Comparison of ENCODE assay signal across 8 mouse cellular contexts in the genomic region with DNA sequence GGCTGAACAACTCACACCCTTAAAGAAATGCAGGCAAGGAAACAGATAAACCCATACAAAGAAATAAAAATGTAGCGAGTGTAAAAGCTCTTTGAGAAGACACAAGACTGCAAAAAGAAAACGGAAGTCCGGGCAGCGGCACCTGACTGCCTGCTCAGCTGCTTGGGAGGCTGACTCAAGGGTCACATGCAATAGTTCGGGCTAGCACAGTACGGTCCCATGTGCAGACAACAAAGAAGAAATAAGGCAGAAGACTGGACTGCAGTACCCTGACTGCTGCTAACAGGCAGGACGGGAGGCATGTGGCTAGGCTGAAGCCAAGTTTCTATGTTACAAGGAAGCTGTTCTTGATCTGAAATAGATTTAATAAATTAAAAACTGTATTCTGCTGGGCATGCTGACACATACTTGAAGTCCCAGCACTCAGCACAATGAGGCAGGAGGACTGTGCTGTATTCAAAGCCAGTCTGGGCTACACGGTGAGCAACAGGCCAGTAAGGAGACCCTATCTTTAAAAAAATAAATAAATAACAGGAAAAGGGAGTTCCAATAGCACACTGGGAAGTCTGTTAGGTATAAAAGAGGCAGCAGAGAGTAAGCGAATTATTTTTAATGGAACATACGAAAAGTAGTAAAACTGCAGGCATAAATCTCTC. TPM values are rescaled to one million over a fixed set of nuclear protein-coding genes. Genes with fewer than 3 reads are reported as not detected.
DNase-seq lines count a peak whose midpoint lies in the region; ATAC-seq and TF ChIP-seq lines count a peak whose summit lies in the region.

No protein-coding gene starts in this region.

- peak overlapping the region; percentile 47 for H3K4me2 ChIP-seq in lung, embryonic 14.5 days

- H3K27ac ChIP-seq in gastrocnemius, adult 2 months, result peak overlapping the region; percentile 82
- peak overlapping the region; percentile 1; the same call in 1 of the 2 replicates for H3K27ac ChIP-seq in lung, embryonic 14.5 days (ENCODE audit: low read depth)

- no peak for TF ChIP-seq CTCF in gastrocnemius, adult 2 months (IDR thresholded peaks at IDR 0.05)
- TF ChIP-seq CTCF in lung, embryonic 14.5 days (IDR thresholded peaks at IDR 0.05; ENCODE audit: low read depth), result no peak

- peak; percentile 76 for ATAC-seq in lung, embryonic 14.5 days (ENCODE audit: insufficient read depth)

- H3K4me3 ChIP-seq in gastrocnemius, adult 2 months, result peak overlapping the region; percentile 60
- H3K4me3 ChIP-seq in lung, embryonic 14.5 days (ENCODE audit: low read depth, low read length), result no peak overlapping the region

- no peaks in the 10 kb centered on the region for H3K9me3 ChIP-seq in lung, embryonic 14.5 days (ENCODE audit: low read depth, low read length)

- H3K36me3 ChIP-seq in lung, embryonic 14.5 days (ENCODE audit: insufficient read depth), result no peaks in the 10 kb centered on the region
- H3K36me3 ChIP-seq in splenic B cell, adult 2 months (ENCODE audit: control insufficient read depth, insufficient read depth, low read length, poor library complexity, severe bottlenecking), result no peaks in the 10 kb centered on the region

- 0 out of 2 replicates have a peak overlapping the region, but pooled peaks have one; percentile 2 for H3K9ac ChIP-seq in lung, embryonic 14.5 days

- no peaks in the 10 kb centered on the region for H3K27me3 ChIP-seq in lung, embryonic 14.5 days (ENCODE audit: insufficient read depth, low read length)
- H3K27me3 ChIP-seq in splenic B cell, adult 2 months (ENCODE audit: control insufficient read depth, insufficient read depth, low read length, poor library complexity, severe bottlenecking), result no peaks in the 10 kb centered on the region

- WGBS in lung, embryonic 14.5 days, result 32% methylated on average over 10 of the region's 10 CpGs

- intact Hi-C loops in gastrocnemius, adult 2 months (cut with DNase I), result no loop called here

- DNase-seq in gastrocnemius, adult 2 months, result peak; percentile 70
- no peak for DNase-seq in gastrocnemius, postnatal 4 days (ENCODE audit: low spot score in 2 of 2)
- DNase-seq in T-cell, adult 2 months (ENCODE audit: low spot score), result peak; percentile 53
- DNase-seq in gastrocnemius, postnatal 25 days, result peak; percentile 33
- DNase-seq in kidney, adult 18-20 months, result peak; percentile 55
- peak; percentile 42 for DNase-seq in lung, embryonic 14.5 days
- peak; percentile 88 for DNase-seq in splenic B cell, adult 2 months (ENCODE audit: low read depth, low spot score)
- no peak for DNase-seq in right cerebral cortex, adult 2 months (ENCODE audit: low spot score in 2 of 2)

- H3K4me1 ChIP-seq in lung, embryonic 14.5 days (ENCODE audit: insufficient read depth), result no peaks in the 10 kb centered on the region

RNA-seq across cellular contexts. Expression of a gene that starts 7.1 kb away (rescaled TPM):
- 10 to 100 TPM; 50.7 to 53.2 TPM for total RNA-seq in gastrocnemius, adult 2 months (2021)
- 10 to 100 TPM; 63.4 to 77.1 TPM for total RNA-seq in gastrocnemius, postnatal 4 days (2021)
- total RNA-seq in gastrocnemius, postnatal 25 days (2021), result 10 to 100 TPM; 44.3 to 46.1 TPM
- 59.4 and 60.8 TPM in 2 replicates for polyA plus RNA-seq in lung, embryonic 14.5 days (2014; fragmentation: Nextera tagmentation; extraction: Ambion mirVana)

Comparison
In these comparisons a context has a peak if more than half of its experiments do, and no peak if none do; other contexts are left out.
1. DNase-seq: peak in gastrocnemius, adult 2 months (single experiment), T-cell, adult 2 months (single experiment), gastrocnemius, postnatal 25 days (single experiment), kidney, adult 18-20 months (single experiment), lung, embryonic 14.5 days (single experiment) and splenic B cell, adult 2 months (single experiment); none in gastrocnemius, postnatal 4 days (0 of 2) and right cerebral cortex, adult 2 months (0 of 2).